Comparison of ENCODE assay signal across 19 mouse cellular contexts in genomic region chr15:79785056-79785455, GRCm38 (mm10). TPM values are rescaled to one million over a fixed set of nuclear protein-coding genes. Genes with fewer than 3 reads are reported as not detected.
A peak's percentile ranks its signal among the peaks of the same experiment; 100 is the strongest.
DNase-seq lines count a peak whose midpoint lies in the region; TF ChIP-seq lines count a peak whose summit lies in the region.
"Had no signal": no experiment of that assay in that cellular context is flagged by ENCODE, and none has a peak within 500 bp of the region (broad histone marks: within the 10 kb centered on the region; RNA-seq: fewer than 3 reads in every experiment).

No protein-coding gene starts in this region.

- H3K4me3 ChIP-seq in layer of hippocampus, adult 2 months, result no peak overlapping the region
- H3K4me3 ChIP-seq: embryonic facial prominence, embryonic 12.5 days; embryonic facial prominence, embryonic 15.5 days; gastrocnemius, adult 2 months; hindbrain, embryonic 13.5 days had no signal

- DNase-seq in adrenal gland, adult 8-10 months, result peak; percentile 44
- DNase-seq in adrenal gland, adult 18-20 months (ENCODE audit: low spot score in 2 of 2), result no peak
- peak; percentile 35 to 46 for DNase-seq in cerebellum, postnatal 10 days
- no peak for DNase-seq in cerebellum, adult 9-11 months
- no peak for DNase-seq in layer of hippocampus, adult 2 months (ENCODE audit: low spot score in 2 of 2)
- DNase-seq in layer of hippocampus, postnatal 14 days (ENCODE audit: low spot score in 2 of 2), result no peak
- no peak for DNase-seq in kidney, postnatal 36 days
- DNase-seq: forebrain, postnatal 0 days; gastrocnemius, adult 2 months; gastrocnemius, postnatal 14 days; heart, adult 11 months; kidney, adult 18-20 months; kidney, adult 9 months had no signal

- TF ChIP-seq CTCF in layer of hippocampus, adult 2 months (conservative IDR thresholded peaks at IDR 0.05), result no peak

- peak overlapping the region; percentile 70; the same call in 1 of the 2 replicates for H3K27ac ChIP-seq in layer of hippocampus, adult 2 months
- H3K27ac ChIP-seq: embryonic facial prominence, embryonic 12.5 days; embryonic facial prominence, embryonic 15.5 days; gastrocnemius, adult 2 months; hindbrain, embryonic 13.5 days had no signal

RNA-seq across cellular contexts. Expression of gene Dnal4, which starts 7.4 kb away (rescaled TPM):
- 10 to 100 TPM; 22.0 to 27.1 (median 23.5) TPM for total RNA-seq in adrenal gland, adult 8-10 months (2022)
- 10 to 100 TPM; 15.0 to 16.6 TPM for total RNA-seq in adrenal gland, adult 18-20 months (2021)
- total RNA-seq in layer of hippocampus, adult 2 months (2021), result 10 to 100 TPM; 55.5 to 64.8 TPM
- 10 to 100 TPM; 41.1 TPM for total RNA-seq in layer of hippocampus, postnatal 14 days (2021)

RNA-seq across cellular contexts. Expression of gene Nptxr, which starts 19.5 kb away (rescaled TPM):
- 10 to 100 TPM in 2 of 4 experiments, 1 to 10 TPM in 2; 6.4 to 11.9 (median 9.4) TPM for total RNA-seq in adrenal gland, adult 8-10 months (2022)
- total RNA-seq in adrenal gland, adult 18-20 months (2021), result 1 to 10 TPM; 5.1 to 5.5 TPM
- 100 to 1,000 TPM; 756 to 804 TPM for total RNA-seq in layer of hippocampus, adult 2 months (2021)
- total RNA-seq in layer of hippocampus, postnatal 14 days (2021), result 100 to 1,000 TPM; 878 to 953 TPM

RNA-seq across cellular contexts. Expression of gene Sun2, which starts 42.7 kb away (rescaled TPM):
- total RNA-seq in adrenal gland, adult 8-10 months (2022), result 10 to 100 TPM; 48.3 to 71.4 (median 53.9) TPM
- 10 to 100 TPM; 53.1 to 75.3 TPM for total RNA-seq in adrenal gland, adult 18-20 months (2021)
- 10 to 100 TPM; 29.2 to 34.8 TPM for total RNA-seq in layer of hippocampus, adult 2 months (2021)
- total RNA-seq in layer of hippocampus, postnatal 14 days (2021), result 10 to 100 TPM; 18.5 to 23.3 TPM

RNA-seq across cellular contexts. Expression of gene Npcd, which starts 49.0 kb away (rescaled TPM):
- total RNA-seq in adrenal gland, adult 8-10 months (2022), result 1 to 10 TPM in 3 of 4 experiments, not detected in 1; 1.1 to 2.4 (median 1.6) TPM
- under 1 TPM; 0.32 to 0.89 TPM for total RNA-seq in adrenal gland, adult 18-20 months (2021)
- total RNA-seq in layer of hippocampus, adult 2 months (2021), result 10 to 100 TPM; 11.9 to 22.4 TPM
- 10 to 100 TPM; 21.9 to 36.2 TPM for total RNA-seq in layer of hippocampus, postnatal 14 days (2021)
- total RNA-seq: common myeloid progenitor, adult 5-6 weeks; hematopoietic stem cell, adult 5-6 weeks; MEL had no signal

RNA-seq across cellular contexts. Expression of gene Cbx6, which starts 49.4 kb away (rescaled TPM):
- 10 to 100 TPM; 55.0 to 88.9 (median 65.5) TPM for total RNA-seq in adrenal gland, adult 8-10 months (2022)
- total RNA-seq in adrenal gland, adult 18-20 months (2021), result 10 to 100 TPM; 41.0 to 43.1 TPM
- total RNA-seq in layer of hippocampus, adult 2 months (2021), result 100 to 1,000 TPM; 336 to 347 TPM
- total RNA-seq in layer of hippocampus, postnatal 14 days (2021), result 100 to 1,000 TPM; 389 to 413 TPM

Comparison
In these comparisons a context has a peak if more than half of its experiments do, and no peak if none do; other contexts are left out.
1. DNase-seq: peak in adrenal gland, adult 8-10 months (single experiment) and cerebellum, postnatal 10 days (2 of 2); none in adrenal gland, adult 18-20 months (0 of 2), cerebellum, adult 9-11 months (single experiment), layer of hippocampus, adult 2 months (0 of 2), layer of hippocampus, postnatal 14 days (0 of 2) and kidney, postnatal 36 days (0 of 2).
2. RNA of gene Nptxr, which starts 19.5 kb away (total RNA-seq): 878 to 953 TPM in layer of hippocampus, postnatal 14 days and 756 to 804 TPM in layer of hippocampus, adult 2 months; 6.4 to 11.9 TPM in adrenal gland, adult 8-10 months and 5.1 to 5.5 TPM in adrenal gland, adult 18-20 months; every median in the first group is over 10 times any median in the second.